Mouse (Mus musculus) limb, embryonic 11.5 days (tissue): ENCODE results near the gene Krtap6-5. TPM values are rescaled to one million over a fixed set of nuclear protein-coding genes. Genes with fewer than 3 reads are reported as not detected.

Experiments used
- polyA plus RNA-seq: library from polyadenylated mRNA; unstranded; fragments of >200 nt; fragmentation: Nextera tagmentation; extraction: Ambion mirVana; gene quantifications from 2 replicates; pipeline ENCODE4 v1.2.1, GENCODE M21; 2014

The Krtap6-5 gene
- polyA plus RNA-seq, 1 experiment from 2014 or later: not detected

Other genes with a start within 250 kb of the Krtap6-5 start
- not detected in 2 replicates for gene Gm20741, start 235.7 kb downstream of the Krtap6-5 start, polyA plus RNA-seq
- gene Krtap15, start 227.7 kb downstream of the Krtap6-5 start, polyA plus RNA-seq: 0.23 TPM in 1 of 2 replicates, not detected in the other
- not detected in 2 replicates for gene Krtap14, start 221.7 kb downstream of the Krtap6-5 start, polyA plus RNA-seq
- not detected in 2 replicates for gene Krtap19-1, start 178.5 kb downstream of the Krtap6-5 start, polyA plus RNA-seq
- gene Krtap19-2, start 173.6 kb downstream of the Krtap6-5 start, polyA plus RNA-seq: not detected in 2 replicates
- gene Krtap19-3, start 169.8 kb downstream of the Krtap6-5 start, polyA plus RNA-seq: not detected in 2 replicates
- not detected in 2 replicates for gene Krtap19-4, start 162.8 kb downstream of the Krtap6-5 start, polyA plus RNA-seq
- not detected in 2 replicates for gene Krtap19-5, start 151.4 kb downstream of the Krtap6-5 start, polyA plus RNA-seq
- not detected in 2 replicates for gene Krtap19-9b, start 115.6 kb downstream of the Krtap6-5 start, polyA plus RNA-seq
- gene Krtap16-3, start 85.0 kb downstream of the Krtap6-5 start, polyA plus RNA-seq: not detected in 2 replicates
- not detected in 2 replicates for gene Krtap22-2, start 37.1 kb downstream of the Krtap6-5 start, polyA plus RNA-seq
- gene Gm10229, start 32.6 kb downstream of the Krtap6-5 start, polyA plus RNA-seq: not detected in 2 replicates
- not detected in 2 replicates for gene Krtap6-1, start 16.2 kb downstream of the Krtap6-5 start, polyA plus RNA-seq
- gene Gm10228, start 6.4 kb downstream of the Krtap6-5 start, polyA plus RNA-seq: not detected in 2 replicates
- gene 1110025L11Rik, start 16.1 kb upstream of the Krtap6-5 start, polyA plus RNA-seq: not detected in 2 replicates
- not detected in 2 replicates for gene Krtap6-3, start 36.1 kb upstream of the Krtap6-5 start, polyA plus RNA-seq
- gene Gm6358, start 93.0 kb upstream of the Krtap6-5 start, polyA plus RNA-seq: not detected in 2 replicates
- gene Gm10061, start 103.2 kb upstream of the Krtap6-5 start, polyA plus RNA-seq: not detected in 2 replicates
- not detected in 2 replicates for gene Gm9789, start 110.1 kb upstream of the Krtap6-5 start, polyA plus RNA-seq
- gene Gm7735, start 121.6 kb upstream of the Krtap6-5 start, polyA plus RNA-seq: not detected in 2 replicates
- not detected in 2 replicates for gene 1110057P08Rik, start 126.9 kb upstream of the Krtap6-5 start, polyA plus RNA-seq
- gene Krtap20-2, start 158.0 kb upstream of the Krtap6-5 start, polyA plus RNA-seq: not detected in 2 replicates